Mouse (Mus musculus) spleen, postnatal 36 days (tissue): ENCODE results near the gene Arhgef18.

Experiments used
- DNase-seq, 2 experiments: peaks; one replicate each; pipeline ENCODE4 v3.0.0; 2022; ENCODE audit warnings: low spot score in 2 of 2, mixed read lengths in 1 of 2

Arhgef18 gene

DNA sequence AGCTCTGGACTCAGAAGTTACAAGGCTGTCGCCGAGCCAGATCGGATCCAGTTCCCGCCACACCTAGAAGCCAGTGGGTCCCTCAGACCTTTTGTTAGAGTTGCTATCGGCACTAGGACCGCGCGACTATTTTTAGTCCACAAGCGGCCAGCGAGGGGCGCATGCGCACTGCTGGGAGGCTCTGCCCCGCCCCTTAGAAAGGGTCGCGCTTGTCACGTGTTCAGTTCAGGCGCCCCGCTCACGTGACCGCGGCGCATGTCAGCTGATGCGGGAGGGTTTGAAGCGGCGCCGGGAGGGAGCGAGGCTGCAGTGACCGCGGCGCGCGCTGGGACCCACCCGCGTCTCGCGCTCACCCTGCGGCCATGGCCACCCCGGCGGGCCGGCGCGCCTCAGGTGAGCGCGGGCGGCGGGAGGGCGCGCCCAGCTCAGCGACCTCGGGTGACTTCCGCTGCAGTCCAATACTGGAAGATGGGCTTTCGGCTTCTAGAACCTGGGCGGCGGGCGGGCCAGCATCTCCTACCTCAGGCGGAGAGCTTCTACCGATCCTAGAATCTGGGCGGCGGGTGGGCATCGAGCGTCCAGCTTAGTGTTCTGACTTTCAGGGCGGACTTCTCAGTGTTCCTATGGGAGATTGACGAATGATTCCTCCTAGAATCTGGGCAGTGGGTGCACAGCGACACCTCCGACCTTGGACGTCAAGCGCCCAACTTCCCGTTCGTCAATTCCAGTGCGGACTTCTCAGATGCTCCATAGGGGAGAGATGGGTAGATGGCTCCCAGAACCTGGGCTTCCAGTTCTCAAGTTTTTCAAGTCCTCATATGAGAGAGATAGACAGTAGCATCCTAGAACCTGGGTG is 107.7 kb downstream of the Arhgef18 start, which contains the start of gene Mcoln1:
Mcoln1 (plus strand) TSS at position 223 of the 856 bp plus-strand sequence.
- DNase-seq = peak; percentile 98

GRCm38 (mm10) chr8:3502217-3502616 is 109.4 kb downstream of the Arhgef18 start:
- DNase-seq = no peak
